Mouse (Mus musculus): ENCODE data around the gene Gpr146.

The Gpr146 gene

DNA sequence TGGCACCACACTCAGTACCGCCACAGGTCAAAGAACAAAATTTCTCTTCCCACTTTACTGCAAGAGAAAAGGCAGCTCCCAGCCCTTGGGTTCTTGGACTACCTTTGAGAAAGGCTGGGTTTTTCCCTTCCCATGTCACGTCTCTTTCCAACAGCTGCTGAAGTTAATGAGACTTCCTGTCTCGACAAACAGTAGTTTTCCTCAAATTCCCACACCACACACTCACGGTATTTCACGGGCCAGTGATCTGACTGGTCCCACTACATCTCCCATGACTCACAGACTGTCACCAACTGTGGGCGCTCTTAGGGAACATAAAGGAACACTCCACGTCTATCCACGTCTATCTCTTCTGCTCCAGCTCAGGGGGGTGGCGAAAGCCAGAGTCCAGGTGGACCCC, 47.7 kb downstream of the Gpr146 start:
- no peak for DNase-seq (ENCODE audit: extremely low read depth, low read depth)

- no peak for DNase-seq (ENCODE audit: extremely low read depth, low read depth)
Observed at GRCm38 (mm10) chr5:139427001-139427400, 49.5 kb downstream of the Gpr146 start.

DNA sequence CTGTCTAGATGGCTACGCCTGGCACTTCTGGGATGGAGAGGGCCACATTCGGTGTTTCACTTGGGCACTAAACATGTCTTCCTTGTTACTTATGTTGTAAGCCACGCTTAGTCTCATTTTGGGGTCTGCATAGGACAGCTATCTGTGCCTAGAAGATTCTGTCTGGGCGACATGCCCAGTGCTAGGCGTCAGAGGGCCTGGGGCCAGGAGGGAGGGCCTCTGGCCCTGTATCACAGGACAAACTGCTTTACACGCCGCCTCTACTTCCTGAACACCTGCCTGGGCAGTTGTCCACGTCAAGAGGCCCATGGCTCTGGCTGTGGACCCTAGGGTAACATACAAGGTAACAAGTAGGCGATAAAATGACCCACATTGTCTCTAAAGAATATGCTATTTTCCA, 50.5 kb downstream of the Gpr146 start:
- DNase-seq (ENCODE audit: extremely low read depth, low read depth), result no peak

- DNase-seq (ENCODE audit: extremely low read depth, low read depth), result no peak
Observed at GRCm38 (mm10) chr5:139429818-139430341, 52.4 kb downstream of the Gpr146 start.

- no peak for DNase-seq (ENCODE audit: extremely low read depth, low read depth)
Observed at GRCm38 (mm10) chr5:139432333-139432732, 54.8 kb downstream of the Gpr146 start.

DNA sequence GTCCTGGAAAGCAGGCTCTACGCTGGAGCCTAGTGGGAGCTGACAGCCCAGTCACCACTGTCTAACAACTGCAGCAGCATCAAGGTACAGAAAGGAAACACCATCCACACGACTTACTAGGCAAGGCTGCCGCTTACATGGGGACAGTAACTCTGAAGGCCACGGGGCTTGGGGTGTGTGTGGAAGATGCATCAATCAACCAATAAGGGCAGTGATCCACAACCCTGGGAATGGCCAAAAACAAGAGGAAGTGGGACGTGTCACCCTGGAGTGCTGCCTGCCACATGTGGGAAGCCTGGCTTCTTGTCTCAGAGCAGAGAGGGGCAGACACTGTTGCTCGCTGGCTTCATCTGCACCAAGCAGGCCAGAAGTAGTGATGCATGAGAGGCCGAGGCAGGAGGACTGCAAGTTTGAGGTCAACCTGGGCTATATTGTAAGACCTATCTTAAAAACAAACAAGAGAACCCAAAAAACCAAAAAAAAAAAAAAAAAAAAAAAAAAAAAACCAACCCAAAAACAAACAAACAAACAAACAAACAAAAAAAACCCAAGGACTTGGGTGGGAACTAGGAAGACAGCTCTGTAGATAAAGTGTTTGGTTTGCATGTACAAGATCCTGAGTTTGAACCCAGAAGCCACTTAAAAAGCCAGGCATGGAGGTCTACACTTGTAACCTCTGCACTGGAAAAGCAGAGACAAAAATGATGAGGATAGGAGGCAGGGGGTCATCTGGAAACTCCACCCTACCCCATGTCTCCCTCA, 55.4 kb downstream of the Gpr146 start:
- DNase-seq (ENCODE audit: extremely low read depth, low read depth), result no peak

GRCm38 (mm10) chr5:139433842-139434568, 56.5 kb downstream of the Gpr146 start:
- DNase-seq (ENCODE audit: extremely low read depth, low read depth), result no peak

DNA sequence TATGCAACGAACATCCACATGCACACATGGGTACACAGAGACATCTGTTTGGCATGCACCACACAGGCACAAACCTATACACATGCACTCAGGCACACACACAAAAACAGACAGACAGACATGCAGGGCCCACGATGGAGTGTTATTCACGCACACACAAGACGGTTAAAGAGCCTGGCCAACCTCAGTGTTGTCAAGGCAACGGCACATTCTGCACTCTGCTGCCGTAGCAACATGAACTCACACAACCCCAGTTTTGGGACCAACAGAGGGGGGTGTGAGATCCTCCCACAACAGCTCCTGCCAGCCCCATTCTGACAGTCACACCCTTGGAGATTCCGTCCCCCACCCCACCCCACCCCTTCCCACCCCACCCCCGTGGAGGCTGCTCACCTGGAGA, 57.4 kb downstream of the Gpr146 start:
- DNase-seq (ENCODE audit: extremely low read depth, low read depth), result no peak

- no peak for DNase-seq (ENCODE audit: extremely low read depth, low read depth)
Observed at GRCm38 (mm10) chr5:139437769-139438168, 60.3 kb downstream of the Gpr146 start.

DNA sequence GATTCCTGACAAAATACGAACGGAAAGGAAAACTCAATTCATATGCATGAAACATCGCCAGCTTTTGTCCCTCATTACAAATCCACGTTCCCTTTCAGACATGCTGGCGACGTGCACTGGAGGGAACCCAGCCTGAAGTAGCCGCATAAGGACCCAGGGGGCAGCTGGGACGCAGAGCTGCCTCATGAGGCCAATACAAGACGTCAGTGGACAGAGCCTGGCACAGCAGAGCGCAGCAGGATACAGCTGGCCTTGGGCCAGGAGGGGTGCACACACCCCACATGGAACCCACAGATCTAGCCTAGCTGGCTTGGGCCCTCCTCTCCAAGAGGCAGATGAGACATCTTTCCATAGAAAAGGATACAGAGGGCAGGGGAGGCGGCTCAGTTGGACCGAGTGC, 60.9 kb downstream of the Gpr146 start:
- no peak for DNase-seq (ENCODE audit: extremely low read depth, low read depth)

DNA sequence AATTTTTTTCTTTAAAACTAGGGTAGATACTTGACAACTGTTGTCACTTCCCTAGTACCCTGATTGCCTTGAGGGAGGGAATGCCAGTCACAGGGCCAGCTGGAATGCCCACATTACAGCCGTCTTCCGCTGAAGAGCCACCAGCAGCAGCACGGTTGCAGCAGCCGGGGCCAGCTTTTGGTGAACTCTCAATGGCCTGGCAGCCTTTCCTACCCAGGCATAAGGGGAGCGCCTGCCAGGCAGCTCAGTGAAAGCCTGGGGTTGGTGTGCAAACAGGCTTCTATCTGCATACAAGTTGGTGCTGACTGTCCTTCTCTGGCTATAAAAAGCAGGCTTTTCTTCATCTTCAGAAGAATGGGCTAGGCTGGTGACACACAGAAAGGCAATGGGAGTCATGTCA, 63.0 kb downstream of the Gpr146 start:
- no peak for DNase-seq (ENCODE audit: extremely low read depth, low read depth)

- no peak for DNase-seq (ENCODE audit: extremely low read depth, low read depth)
Observed at GRCm38 (mm10) chr5:139440926-139441725, 63.6 kb downstream of the Gpr146 start.

GRCm38 (mm10) chr5:139441726-139442018, 64.2 kb downstream of the Gpr146 start:
- DNase-seq (ENCODE audit: extremely low read depth, low read depth), result no peak

DNA sequence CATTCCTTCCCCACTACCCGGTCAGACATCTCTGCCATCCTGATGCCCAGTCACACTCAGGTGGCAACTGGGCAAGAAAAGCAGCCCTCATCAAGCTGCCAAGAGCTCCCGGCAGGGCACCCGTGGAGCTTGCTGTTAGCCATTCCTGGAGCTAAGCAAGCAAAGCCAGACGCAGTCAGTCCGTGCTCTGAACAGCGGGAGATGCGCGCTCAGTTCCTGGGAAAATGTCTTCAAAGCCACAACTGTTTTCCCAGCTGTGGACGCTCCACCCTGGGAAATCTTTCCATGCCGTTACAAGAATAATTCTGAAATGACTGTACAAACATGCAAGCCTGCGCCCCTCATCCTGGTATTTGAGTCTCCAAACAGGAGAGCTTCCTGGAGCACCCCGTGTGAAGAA, 64.9 kb downstream of the Gpr146 start:
- DNase-seq (ENCODE audit: extremely low read depth, low read depth), result no peak

GRCm38 (mm10) chr5:139442962-139443361, 65.5 kb downstream of the Gpr146 start:
- DNase-seq (ENCODE audit: extremely low read depth, low read depth), result no peak

DNA sequence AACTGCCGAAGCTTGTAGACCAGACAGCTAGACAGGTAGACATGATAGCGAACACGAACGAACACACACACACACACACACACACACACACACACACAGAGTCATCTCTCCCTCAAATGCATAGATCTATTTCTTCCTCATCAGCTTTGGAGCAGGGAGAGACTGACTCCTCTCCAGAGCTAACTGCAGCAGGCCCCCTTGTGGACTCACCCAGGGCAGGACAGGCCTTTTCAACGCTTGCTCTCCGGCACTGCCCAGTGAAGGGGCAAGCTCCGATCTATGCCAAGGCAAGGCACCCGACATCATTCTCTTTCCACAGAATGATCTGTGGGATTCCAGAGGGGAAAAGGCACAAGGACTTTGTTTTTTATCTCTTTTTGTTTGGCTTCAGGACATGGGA, 67.8 kb downstream of the Gpr146 start:
- DNase-seq (ENCODE audit: extremely low read depth, low read depth), result no peak

Data from MEL-GATA-1-ER (cell line).